Mouse (Mus musculus) frontal cortex, postnatal 25 days (tissue): ENCODE measurements around the gene Etnppl.

Experiments used
- DNase-seq, 2 experiments: peaks; one replicate each; pipeline ENCODE4 v3.0.0; 2022; ENCODE audit warnings: low spot score in 2 of 2

The Etnppl gene

GRCm38 (mm10) chr3:130617439-130617898 is at the start of gene Etnppl:
Gene Etnppl, plus strand, starts transcription at chr3:130617448.
- DNase-seq = no peak

GRCm38 (mm10) chr3:130568331-130569095 is 48.7 kb upstream of the Etnppl start:
- no peak for DNase-seq

- no peak for DNase-seq
Measured at GRCm38 (mm10) chr3:130573243-130573642, 44.0 kb upstream of the Etnppl start.

GRCm38 (mm10) chr3:130574652-130575051 is 42.6 kb upstream of the Etnppl start:
- peak in 1 of 2 experiments; percentile 43 for DNase-seq

- no peak for DNase-seq
Measured at GRCm38 (mm10) chr3:130576683-130577082, 40.6 kb upstream of the Etnppl start.

GRCm38 (mm10) chr3:130579501-130579900 is 37.7 kb upstream of the Etnppl start:
- DNase-seq = no peak

GRCm38 (mm10) chr3:130581577-130581976 is 35.7 kb upstream of the Etnppl start:
- no peak for DNase-seq

GRCm38 (mm10) chr3:130582903-130583664 is 34.2 kb upstream of the Etnppl start:
- DNase-seq = no peak

- DNase-seq = no peak
Measured at GRCm38 (mm10) chr3:130584007-130584406, 33.2 kb upstream of the Etnppl start.

- no peak for DNase-seq
Measured at GRCm38 (mm10) chr3:130595050-130595449, 22.2 kb upstream of the Etnppl start.

- no peak for DNase-seq
Measured at GRCm38 (mm10) chr3:130601491-130601890, 15.8 kb upstream of the Etnppl start.

GRCm38 (mm10) chr3:130607924-130608323 is 9.3 kb upstream of the Etnppl start:
- no peak for DNase-seq

- DNase-seq = no peak
Measured at GRCm38 (mm10) chr3:130614444-130614843, 2.8 kb upstream of the Etnppl start.

GRCm38 (mm10) chr3:130615625-130616024 is 1.6 kb upstream of the Etnppl start:
- DNase-seq = no peak

GRCm38 (mm10) chr3:130620517-130621146 is 3.4 kb downstream of the Etnppl start:
- peak in 1 of 2 experiments; percentile 8 for DNase-seq

GRCm38 (mm10) chr3:130628358-130628757 is 11.1 kb downstream of the Etnppl start:
- no peak for DNase-seq

- no peak for DNase-seq
Measured at GRCm38 (mm10) chr3:130633859-130634258, 16.6 kb downstream of the Etnppl start.

- no peak for DNase-seq
Measured at GRCm38 (mm10) chr3:130646110-130646810, 29.0 kb downstream of the Etnppl start.

GRCm38 (mm10) chr3:130649569-130649968 is 32.3 kb downstream of the Etnppl start:
- DNase-seq = no peak

GRCm38 (mm10) chr3:130660619-130661018 is 43.4 kb downstream of the Etnppl start:
- no peak for DNase-seq

- no peak for DNase-seq
Measured at GRCm38 (mm10) chr3:130662496-130662895, 45.2 kb downstream of the Etnppl start.

GRCm38 (mm10) chr3:130671291-130671690 is 54.0 kb downstream of the Etnppl start:
- no peak for DNase-seq
